Mouse (Mus musculus): Measurements from ENCODE around the gene Gm12355.

GRCm38 (mm10) chr11:98581286-98582029, 44.0 kb downstream of the Gm12355 start:
- no peak for TF ChIP-seq CTCF (IDR thresholded peaks at IDR 0.05; ENCODE audit: borderline replicate concordance, insufficient read depth, low read depth, low read length)
- no peak for TF ChIP-seq POLR2A (IDR thresholded peaks at IDR 0.05; ENCODE audit: borderline replicate concordance, insufficient read depth, low read length)
